Mouse (Mus musculus) lung, postnatal 0 days (tissue): ENCODE measurements around the gene Cyp2t4. TPM values are rescaled to one million over a fixed set of nuclear protein-coding genes. Genes with fewer than 3 reads are reported as not detected.

ENCODE experiments used
- ATAC-seq: fragments of 200-750 bp; cut with Nextera tagmentation; 2 replicates; pipeline ENCODE4 v1.8.0; 2017; ENCODE audit warnings: moderate library complexity
- DNase-seq: peaks from one replicate; pipeline ENCODE4 v3.0.0-alpha.2; 2016; ENCODE audit warnings: low spot score
- H3K27ac ChIP-seq: fragments of 300-500 bp; sonication (generic); 2 replicates; pipeline ENCODE4 v1.5.1; 2014; ENCODE audit warnings: antibody characterized with exemption, mild to moderate bottlenecking, low read length, mixed read lengths
- H3K27me3 ChIP-seq: fragments of 300-500 bp; sonication (generic); replicated peaks from 2 replicates; pipeline ENCODE4 v1.6.1; 2014; ENCODE audit warnings: low read length, mixed read lengths; ENCODE audit not compliant: insufficient read depth
- H3K36me3 ChIP-seq: fragments of 300-500 bp; sonication (generic); 2 replicates; pipeline ENCODE4 v1.6.1; 2014; ENCODE audit warnings: low read length, mixed read lengths; ENCODE audit not compliant: insufficient read depth
- H3K4me1 ChIP-seq: fragments of 300-500 bp; sonication (generic); 2 replicates; pipeline ENCODE4 v1.6.1; 2014; ENCODE audit warnings: antibody characterized with exemption, low read depth, low read length, mixed read lengths; ENCODE audit not compliant: insufficient read depth
- H3K4me2 ChIP-seq: fragments of 300-500 bp; sonication (generic); replicated peaks from 2 replicates; pipeline ENCODE4 v1.6.1; 2014; ENCODE audit warnings: low read depth, mild to moderate bottlenecking, low read length, moderate library complexity, mixed read lengths
- H3K4me3 ChIP-seq: fragments of 300-500 bp; sonication (generic); 2 replicates; pipeline ENCODE4 v1.5.1; 2014; ENCODE audit warnings: low read depth, low read length
- H3K9ac ChIP-seq: fragments of 300-500 bp; sonication (generic); replicated peaks from 2 replicates; pipeline ENCODE4 v1.6.1; 2014; ENCODE audit warnings: low read depth, mild to moderate bottlenecking
- H3K9me3 ChIP-seq: fragments of 300-500 bp; sonication (generic); 2 replicates; pipeline ENCODE4 v1.6.1; 2016; ENCODE audit warnings: low read length, mixed read lengths
- CTCF ChIP-seq: IDR thresholded peaks from 2 replicates; pipeline ENCODE4 v1.5.1; 2016; ENCODE audit warnings: antibody characterized with exemption, mild to moderate bottlenecking
- EP300 ChIP-seq: IDR thresholded peaks from 2 replicates; pipeline ENCODE4 v1.6.1; 2016; ENCODE audit warnings: antibody characterized with exemption, mild to moderate bottlenecking, control low read depth
- WGBS: fragments of 180-500 bp; shearing (Covaris S2); extraction: QIAGEN DNeasy Blood & Tissue Kit; methylation state at CpG from one replicate; pipeline ENCODE4 v1.1.7; 2014; 5-methylcytosine and 5-hydroxymethylcytosine counted together
- polyA plus RNA-seq: library from polyadenylated mRNA; unstranded; fragments of >200 nt; fragmentation: Nextera tagmentation; extraction: Ambion mirVana; gene quantifications from 2 replicates; pipeline ENCODE4 v1.2.1, GENCODE M21; 2015

Gene Cyp2t4
- polyA plus RNA-seq, 1 experiment from 2014 or later, result not detected

- H3K36me3 ChIP-seq, result 0 out of 2 replicates have a peak, but pooled peaks cover 6% of the 10 kb centered on the region
- ATAC-seq, result no peak
- H3K9me3 ChIP-seq, result no peaks in the 10 kb centered on the region
- no peak overlapping the region for H3K4me3 ChIP-seq
- H3K4me1 ChIP-seq, result peaks cover 8% of the 10 kb centered on the region; the same call in 1 of the 2 replicates
- H3K9ac ChIP-seq, result no peak overlapping the region
- H3K27ac ChIP-seq, result no peak overlapping the region
- TF ChIP-seq CTCF (no peak), EP300 (no peak)
- no peak overlapping the region for H3K4me2 ChIP-seq
- H3K27me3 ChIP-seq, result no peaks in the 10 kb centered on the region
- WGBS, result 43% methylated on average over 1 of the region's 1 CpGs
- no peak for DNase-seq
Observed at GRCm38 (mm10) chr7:27182498-27182897, 29.0 kb downstream of the Cyp2t4 start.

- TF ChIP-seq CTCF (peak; percentile 82), EP300 (no peak)
- Histone ChIP-seq H3K27me3 (no peaks in the 10 kb centered on the region), H3K4me2 (no peak overlapping the region), H3K36me3 (peaks cover 26% of the 10 kb centered on the region), H3K9me3 (no peaks in the 10 kb centered on the region), H3K4me1 (no peaks in the 10 kb centered on the region), H3K27ac (no peak overlapping the region), H3K4me3 (no peak overlapping the region), H3K9ac (no peak overlapping the region)
- no peak for DNase-seq
- peak; percentile 15; the same call in 1 of the 2 replicates for ATAC-seq
- WGBS, result 45% methylated on average over 3 of the region's 3 CpGs
Observed at GRCm38 (mm10) chr7:27184964-27185363, 31.4 kb downstream of the Cyp2t4 start.

DNA sequence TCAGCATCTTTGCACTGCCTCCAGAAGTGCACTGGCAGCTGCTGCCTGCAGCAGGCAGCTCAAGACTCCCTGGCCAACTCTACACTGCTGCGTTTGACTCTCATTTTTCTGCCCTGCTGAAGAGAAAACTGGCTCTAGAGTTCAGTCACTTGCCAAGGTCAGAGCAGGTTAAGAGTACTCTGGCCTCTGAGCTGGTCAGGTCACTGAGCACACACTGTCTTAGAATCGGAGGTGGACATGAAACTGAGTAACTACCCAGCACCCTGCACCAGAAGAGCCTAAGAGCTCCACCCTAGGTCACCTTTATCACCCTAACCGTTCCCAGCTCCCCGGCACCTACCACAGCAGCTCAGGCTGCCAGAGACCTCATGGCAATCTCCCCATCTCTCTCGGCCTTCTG, 32.5 kb downstream of the Cyp2t4 start:
- DNase-seq (no peak), ATAC-seq (no peak)
- Histone ChIP-seq H3K9me3 (no peaks in the 10 kb centered on the region), H3K27ac (no peak overlapping the region), H3K9ac (no peak overlapping the region), H3K4me2 (no peak overlapping the region), H3K27me3 (no peaks in the 10 kb centered on the region), H3K36me3 (peaks cover 36% of the 10 kb centered on the region), H3K4me3 (no peak overlapping the region), H3K4me1 (no peaks in the 10 kb centered on the region)
- no peak for TF ChIP-seq EP300
- no peak for TF ChIP-seq CTCF
- WGBS, result 95% methylated on average over 5 of the region's 5 CpGs

DNA sequence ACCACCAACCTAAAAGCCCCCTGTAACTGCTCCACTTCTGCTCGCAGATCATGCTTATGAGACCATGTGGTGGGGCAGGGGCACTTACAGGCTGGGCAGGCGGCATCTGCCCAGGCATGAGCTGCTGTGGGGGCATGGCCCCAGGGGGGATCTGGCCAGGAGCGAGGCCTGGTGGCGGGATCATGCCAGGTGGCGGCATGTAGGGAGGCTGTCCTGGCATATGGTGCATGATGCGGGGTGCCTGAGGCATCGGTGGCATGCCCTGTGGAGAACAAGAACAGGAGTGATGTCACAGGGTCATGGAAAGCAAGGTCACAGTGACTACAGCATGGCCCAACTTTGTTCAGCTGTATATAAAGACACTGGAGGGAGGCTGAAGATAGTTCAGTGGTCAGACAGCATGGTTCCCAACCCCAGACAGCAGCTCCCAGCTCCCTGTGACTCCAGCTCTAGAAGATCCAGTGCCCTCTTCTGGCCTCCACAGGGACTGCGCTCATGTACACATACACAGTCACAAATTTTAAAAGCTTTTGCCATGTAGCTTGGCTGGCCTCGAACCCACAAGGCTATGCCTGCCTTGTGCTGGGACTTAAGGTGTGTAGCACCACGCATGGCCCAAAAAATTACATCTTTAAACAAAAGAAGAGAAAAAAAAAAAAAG, 35.9 kb downstream of the Cyp2t4 start:
- H3K27me3 ChIP-seq, result no peaks in the 10 kb centered on the region
- no peak overlapping the region for H3K27ac ChIP-seq
- DNase-seq (no peak), ATAC-seq (0 out of 2 replicates have a peak, but pooled peaks have one; percentile 23)
- WGBS, result 98% methylated on average over 10 of the region's 10 CpGs
- H3K9me3 ChIP-seq, result no peaks in the 10 kb centered on the region
- no peak overlapping the region for H3K4me2 ChIP-seq
- no peak for TF ChIP-seq EP300
- peak; percentile 47 for TF ChIP-seq CTCF
- H3K36me3 ChIP-seq, result peaks cover 44% of the 10 kb centered on the region
- H3K4me1 ChIP-seq, result no peaks in the 10 kb centered on the region
- H3K9ac ChIP-seq, result no peak overlapping the region
- H3K4me3 ChIP-seq, result no peak overlapping the region

GRCm38 (mm10) chr7:27192434-27192833, 38.9 kb downstream of the Cyp2t4 start:
- Histone ChIP-seq H3K36me3 (peaks cover 38% of the 10 kb centered on the region), H3K9me3 (no peaks in the 10 kb centered on the region), H3K4me1 (0 out of 2 replicates have a peak, but pooled peaks cover 8% of the 10 kb centered on the region), H3K9ac (no peak overlapping the region), H3K27me3 (no peaks in the 10 kb centered on the region), H3K27ac (no peak overlapping the region), H3K4me3 (no peak overlapping the region), H3K4me2 (no peak overlapping the region)
- TF ChIP-seq CTCF (no peak), EP300 (no peak)
- DNase-seq, result no peak
- 97% methylated on average over 5 of the region's 5 CpGs for WGBS
- ATAC-seq, result no peak

DNA sequence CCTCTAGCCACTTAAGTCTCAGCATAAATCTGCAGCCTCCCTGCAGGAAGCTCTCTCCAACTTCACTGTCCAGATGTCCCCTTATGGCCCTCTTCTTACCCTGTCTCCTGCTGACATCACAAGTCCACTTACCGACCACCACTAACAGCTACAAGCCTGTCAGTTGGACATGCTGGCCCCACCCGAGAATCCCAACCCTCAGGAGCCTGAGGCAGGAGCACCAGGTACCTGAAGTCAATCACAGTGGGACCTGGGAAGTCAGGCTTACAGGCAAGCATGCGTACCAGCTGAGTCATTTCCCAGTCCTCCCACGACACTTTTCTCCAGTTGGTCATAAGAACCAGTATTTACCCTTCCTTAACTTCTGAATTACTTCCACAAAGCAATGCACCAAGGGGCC, 40.2 kb downstream of the Cyp2t4 start:
- Histone ChIP-seq H3K4me3 (no peak overlapping the region), H3K9ac (no peak overlapping the region)

More for the DNA sequence above, 40.2 kb downstream of the Cyp2t4 start:
- Histone ChIP-seq H3K27ac (no peak overlapping the region), H3K9me3 (no peaks in the 10 kb centered on the region), H3K36me3 (peaks cover 29% of the 10 kb centered on the region), H3K4me2 (no peak overlapping the region), H3K27me3 (no peaks in the 10 kb centered on the region), H3K4me1 (0 out of 2 replicates have a peak, but pooled peaks cover 8% of the 10 kb centered on the region)
- DNase-seq (no peak), ATAC-seq (no peak)
- TF ChIP-seq EP300, result no peak
- no peak for TF ChIP-seq CTCF
- 70% methylated on average over 4 of the region's 4 CpGs for WGBS
